Mouse (Mus musculus) brain, adult 2 months (tissue): ENCODE data around the gene Zfp383.
"Not testable (repeated sequence)": the region's sequence is repeated elsewhere in the genome, so short reads cannot be mapped to it uniquely, and the experiment has no call there.

Source experiments
- DNase-seq: peaks from one replicate; pipeline ENCODE4 v3.0.0; 2011; ENCODE audit warnings: low read depth, low spot score

Zfp383 gene

DNA sequence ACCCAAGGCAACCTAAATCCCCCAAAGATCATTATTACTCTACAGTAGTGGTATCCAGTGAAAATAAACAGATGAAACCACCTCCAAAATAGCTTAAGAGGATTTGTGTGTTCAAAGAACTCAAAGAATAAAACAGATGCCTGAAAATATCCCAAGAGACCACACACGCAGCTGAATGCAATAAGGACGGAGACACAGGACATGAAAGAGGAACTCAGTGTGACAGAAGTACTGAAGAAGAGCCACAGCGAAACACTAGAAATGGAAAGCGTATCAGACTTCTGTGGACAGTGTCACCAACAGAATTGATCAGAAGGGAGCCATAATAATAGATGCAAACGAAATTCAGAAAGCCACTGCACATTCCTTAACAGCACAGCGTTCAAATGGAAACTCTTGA, 30.8 kb downstream of the Zfp383 start:
- no peak for DNase-seq

- DNase-seq: no peak
These were observed 33.0 kb downstream of the Zfp383 start for GRCm38 (mm10) chr7:29941027-29941426.

DNA sequence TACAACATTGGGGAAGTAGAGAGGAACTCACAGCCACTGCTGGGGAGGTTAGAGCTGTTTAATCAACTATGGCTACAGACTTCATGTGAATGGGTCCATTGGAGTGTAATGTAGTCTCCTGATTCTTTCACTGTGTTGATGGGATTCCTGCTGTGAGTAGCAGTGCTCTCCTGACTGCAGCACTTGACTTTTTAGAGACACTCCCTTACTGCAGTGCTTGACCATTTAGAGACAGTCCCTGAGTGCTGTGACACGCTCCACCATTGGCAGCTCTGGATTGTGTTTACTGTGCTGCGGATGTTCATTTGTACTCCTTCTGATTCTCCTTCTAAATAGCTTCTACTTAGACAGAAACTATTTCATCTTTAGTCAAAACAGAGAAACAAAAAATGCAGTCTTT, 34.7 kb downstream of the Zfp383 start:
- peak; percentile 59 for DNase-seq

DNA sequence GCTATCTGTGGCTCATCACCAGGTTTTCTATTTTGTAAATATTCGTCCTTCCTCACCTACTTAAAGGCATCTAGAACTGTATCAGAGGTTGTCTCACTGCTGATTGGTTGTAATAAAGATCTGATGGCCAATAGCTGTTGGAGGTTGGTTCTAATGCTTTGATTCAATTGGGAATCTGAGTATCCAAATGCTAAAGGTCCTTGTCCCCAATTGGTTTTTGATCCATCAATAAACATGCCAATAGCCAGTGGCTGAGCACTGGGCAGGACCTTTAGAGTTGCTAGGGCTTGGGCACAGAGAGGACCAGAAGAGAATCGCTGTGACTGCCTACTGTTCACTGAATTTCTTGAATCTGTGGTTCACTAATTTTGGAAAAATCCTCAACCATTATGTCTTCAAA, 35.7 kb downstream of the Zfp383 start:
- peak; percentile 43 for DNase-seq

DNA sequence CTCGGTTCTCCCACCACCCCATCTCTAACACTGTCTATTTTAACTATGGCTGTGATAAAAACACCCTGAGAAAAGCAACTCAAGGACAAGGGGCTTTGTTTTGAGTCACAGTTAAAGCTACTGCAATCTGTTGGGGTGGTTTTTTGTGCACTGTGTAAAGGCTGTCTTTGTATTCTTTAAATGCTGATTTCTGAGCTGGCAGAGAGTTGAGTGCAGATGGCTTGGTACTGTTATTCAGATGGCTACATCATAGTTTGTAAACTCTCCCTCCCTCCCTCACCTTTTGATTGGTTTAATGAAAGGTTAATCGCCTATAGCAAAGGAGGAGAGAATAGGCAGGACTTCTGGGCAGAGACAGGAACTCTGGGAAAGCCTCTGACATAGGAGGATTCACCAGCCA, 36.2 kb downstream of the Zfp383 start:
- peak; percentile 52 for DNase-seq

DNA sequence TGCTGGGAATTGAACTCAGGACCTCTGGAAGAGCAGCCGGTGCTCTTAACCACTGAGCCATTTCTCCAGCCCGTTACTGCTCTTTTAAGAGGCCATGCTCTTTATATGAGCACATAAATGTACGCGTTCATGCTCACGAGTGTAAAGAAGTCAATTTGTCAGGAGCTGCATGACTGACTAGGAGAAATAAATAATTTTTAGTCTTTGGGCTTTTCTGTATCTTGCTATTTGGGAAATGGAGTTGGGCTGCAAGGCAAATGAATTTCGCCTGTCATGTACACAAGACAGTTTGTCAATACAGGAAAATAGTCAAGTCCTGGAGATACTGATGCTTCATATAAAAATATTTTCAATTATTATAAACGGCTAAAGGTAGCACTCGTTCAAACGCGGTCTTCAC, 45.1 kb downstream of the Zfp383 start:
- peak; percentile 10 for DNase-seq

GRCm38 (mm10) chr7:29953513-29954401, 45.7 kb downstream of the Zfp383 start, which contains the start of gene Zfp74:
Gene Zfp74, minus strand, starts transcription at chr7:29954089.
- DNase-seq: peak; percentile 95

GRCm38 (mm10) chr7:29954731-29955130, 46.7 kb downstream of the Zfp383 start:
- peak; percentile 59 for DNase-seq

- DNase-seq: peak; percentile 43
These were observed 48.2 kb downstream of the Zfp383 start for GRCm38 (mm10) chr7:29956257-29956656.

GRCm38 (mm10) chr7:29958125-29958724, 50.2 kb downstream of the Zfp383 start:
- DNase-seq: no peak

GRCm38 (mm10) chr7:29959004-29959403, 51.0 kb downstream of the Zfp383 start:
- DNase-seq: no peak

DNA sequence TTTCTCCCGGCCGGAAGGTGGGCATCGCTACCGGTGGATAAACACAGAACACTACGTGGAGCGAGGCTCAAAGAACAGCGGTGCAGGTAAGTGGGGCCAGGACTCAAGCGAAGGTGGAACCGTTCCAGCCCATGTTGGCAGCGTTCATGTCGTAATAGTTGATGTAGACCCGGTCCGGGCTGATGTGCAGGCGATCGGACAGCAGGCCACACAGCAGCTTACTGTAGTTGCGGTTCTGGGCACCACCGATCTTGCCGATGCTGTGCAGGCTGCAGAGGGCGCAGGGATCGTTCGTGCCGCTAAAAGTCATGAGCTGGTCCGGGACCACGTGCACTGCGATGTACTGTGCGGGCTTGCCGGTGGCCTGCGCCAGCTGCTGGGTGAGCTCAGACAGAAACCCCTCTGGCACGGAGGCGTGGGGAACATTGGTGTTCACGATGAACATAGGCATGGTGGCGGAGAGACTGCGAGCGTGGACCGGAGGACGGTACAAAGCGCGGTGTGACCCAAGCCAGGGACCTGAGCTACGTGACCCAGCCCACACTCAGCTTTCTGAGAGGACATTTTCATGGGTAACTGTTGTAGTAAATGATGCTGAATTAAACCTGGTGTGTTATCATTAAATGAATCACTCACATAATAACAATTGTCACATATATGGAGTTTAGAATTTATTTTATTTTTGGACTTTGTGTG, 57.2 kb downstream of the Zfp383 start:
- DNase-seq: not testable (repeated sequence)
